Mouse (Mus musculus) cerebellum, adult 2 months (tissue): ENCODE results near the gene Gfy.

ENCODE experiments used
- CTCF ChIP-seq: fragments of 200-500 bp; IDR thresholded peaks from 2 replicates; pipeline ENCODE4 v1.5.1; 2011; ENCODE audit warnings: low read depth, mild to moderate bottlenecking, control low read depth, low read length, moderate library complexity, borderline replicate concordance; ENCODE audit not compliant: insufficient read depth
- POLR2A ChIP-seq: fragments of 200-500 bp; IDR thresholded peaks from 2 replicates; pipeline ENCODE4 v1.6.1; 2011; ENCODE audit warnings: low read length, control low read depth, borderline replicate concordance; ENCODE audit not compliant: insufficient read depth

- no peak for TF ChIP-seq POLR2A
- TF ChIP-seq CTCF, result peak; percentile 30
These were observed 14.0 kb upstream of the Gfy start for GRCm38 (mm10) chr7:45193406-45193805.
